Mouse (Mus musculus) hindbrain, embryonic 15.5 days (tissue): ENCODE data around the gene Sh3bgrl3. TPM values are rescaled to one million over a fixed set of nuclear protein-coding genes. Genes with fewer than 3 reads are reported as not detected.
A peak's percentile ranks its signal among the peaks of the same experiment; 100 is the strongest.

Source experiments
- ATAC-seq: fragments of 200-750 bp; cut with Nextera tagmentation; 2 replicates; pipeline ENCODE4 v1.8.0; 2017; ENCODE audit warnings: low read depth, moderate number of reproducible peaks, moderate TSS enrichment; ENCODE audit not compliant: low FRiP score
- H3K27ac ChIP-seq: fragments of 300-500 bp; sonication (generic); replicated peaks from 2 replicates; pipeline ENCODE4 v1.5.1; 2015; ENCODE audit warnings: mild to moderate bottlenecking, inconsistent platforms
- H3K27me3 ChIP-seq: fragments of 300-500 bp; sonication (generic); 2 replicates; pipeline ENCODE4 v1.6.1; 2015; ENCODE audit warnings: control low read depth, inconsistent platforms
- H3K36me3 ChIP-seq: fragments of 300-500 bp; sonication (generic); 2 replicates; pipeline ENCODE4 v1.6.1; 2015; ENCODE audit warnings: control low read depth, inconsistent platforms
- H3K4me1 ChIP-seq: fragments of 300-500 bp; sonication (generic); replicated peaks from 2 replicates; pipeline ENCODE4 v1.6.1; 2015; ENCODE audit warnings: control low read depth, inconsistent platforms
- H3K4me2 ChIP-seq: fragments of 300-500 bp; sonication (generic); 2 replicates; pipeline ENCODE4 v1.6.1; 2015; ENCODE audit warnings: moderate library complexity, mild to moderate bottlenecking, inconsistent platforms
- H3K4me3 ChIP-seq: fragments of 300-500 bp; sonication (generic); 2 replicates; pipeline ENCODE4 v1.5.1; 2015; ENCODE audit warnings: mild to moderate bottlenecking, inconsistent platforms
- H3K9ac ChIP-seq: fragments of 300-500 bp; sonication (generic); 2 replicates; pipeline ENCODE4 v1.6.1; 2015; ENCODE audit warnings: inconsistent platforms
- H3K9me3 ChIP-seq: fragments of 300-500 bp; sonication (generic); 2 replicates; pipeline ENCODE4 v1.6.1; 2016; ENCODE audit warnings: control low read depth, inconsistent platforms
- WGBS: fragments of 180-500 bp; shearing (Covaris S2); methylation state at CpG from one replicate; pipeline ENCODE4 v1.1.7; 2015; 5-methylcytosine and 5-hydroxymethylcytosine counted together
- polyA plus RNA-seq: library from polyadenylated mRNA; unstranded; fragments of >200 nt; fragmentation: Nextera tagmentation; extraction: Ambion mirVana; gene quantifications from 2 replicates; pipeline ENCODE4 v1.2.1, GENCODE M21; 2015

The Sh3bgrl3 gene
- polyA plus RNA-seq, 1 experiment from 2014 or later: 442 TPM

GRCm38 (mm10) chr4:134089029-134089428, 39.6 kb downstream of the Sh3bgrl3 start:
- no peak overlapping the region for H3K27ac ChIP-seq
- H3K27me3 ChIP-seq: no peaks in the 10 kb centered on the region
- no peak overlapping the region for H3K4me2 ChIP-seq
- no peak for ATAC-seq
- H3K9ac ChIP-seq: no peak overlapping the region
- H3K4me1 ChIP-seq: no peaks in the 10 kb centered on the region
- WGBS: 78% methylated on average over 9 of the region's 9 CpGs
- no peaks in the 10 kb centered on the region for H3K9me3 ChIP-seq
- H3K36me3 ChIP-seq: no peaks in the 10 kb centered on the region
- no peak overlapping the region for H3K4me3 ChIP-seq

DNA sequence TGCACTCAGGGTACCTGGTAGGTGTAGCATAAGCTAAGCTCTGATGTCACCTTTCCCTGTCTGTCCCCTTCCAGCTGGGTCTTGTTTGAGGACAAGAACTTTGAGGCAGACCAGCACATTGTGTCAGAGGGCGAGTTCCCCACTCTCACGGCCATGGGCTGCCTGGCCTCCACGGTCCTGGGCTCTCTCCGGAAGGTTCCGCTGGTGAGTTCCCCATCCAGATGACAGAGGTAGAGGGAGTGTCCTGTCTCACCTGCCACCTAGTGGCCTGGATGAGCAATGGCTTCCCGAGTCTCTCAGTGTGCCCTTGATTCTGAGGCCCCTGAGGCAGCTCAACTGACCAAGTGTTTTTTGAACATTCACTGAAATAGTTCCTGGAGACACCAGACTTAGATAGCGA, 41.2 kb downstream of the Sh3bgrl3 start:
- WGBS: 43% methylated on average over 7 of the region's 7 CpGs
- Histone ChIP-seq H3K4me1 (no peaks in the 10 kb centered on the region), H3K9ac (no peak overlapping the region), H3K4me3 (no peak overlapping the region), H3K4me2 (peak overlapping the region; percentile 30), H3K9me3 (no peaks in the 10 kb centered on the region), H3K27me3 (peaks cover 6% of the 10 kb centered on the region; the same call in 1 of the 2 replicates), H3K36me3 (no peaks in the 10 kb centered on the region), H3K27ac (no peak overlapping the region)
- no peak for ATAC-seq

GRCm38 (mm10) chr4:134084999-134085398, 43.6 kb downstream of the Sh3bgrl3 start:
- Histone ChIP-seq H3K4me3 (no peak overlapping the region), H3K4me2 (no peak overlapping the region), H3K36me3 (no peaks in the 10 kb centered on the region), H3K27me3 (peaks cover 15% of the 10 kb centered on the region; the same call in 1 of the 2 replicates), H3K9me3 (no peaks in the 10 kb centered on the region), H3K9ac (no peak overlapping the region), H3K27ac (no peak overlapping the region), H3K4me1 (peaks cover 8% of the 10 kb centered on the region)
- 93% methylated on average over 4 of the region's 4 CpGs for WGBS
- ATAC-seq: no peak

DNA sequence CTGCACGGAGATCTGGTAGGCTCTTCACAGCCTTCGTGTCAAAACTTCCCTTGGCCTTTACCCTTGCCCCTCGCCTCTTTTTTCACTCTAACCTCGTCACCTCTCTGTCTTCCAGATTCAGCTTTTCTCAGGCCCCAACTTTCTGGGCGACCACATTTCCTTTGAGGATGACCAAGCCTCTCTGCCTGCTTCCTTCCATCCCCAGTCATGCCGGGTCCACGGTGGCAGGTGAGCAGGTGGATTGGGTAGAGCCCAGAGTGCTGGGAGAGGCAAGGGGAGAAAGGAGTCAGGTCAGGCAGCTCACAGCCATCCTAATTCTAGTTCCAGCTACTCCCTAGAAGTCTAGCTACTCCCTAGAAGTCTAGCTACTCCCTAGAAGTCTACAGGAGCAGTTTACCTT, 46.1 kb downstream of the Sh3bgrl3 start:
- peaks cover 15% of the 10 kb centered on the region; the same call in 1 of the 2 replicates for H3K27me3 ChIP-seq
- no peak overlapping the region for H3K27ac ChIP-seq
- peak overlapping the region; percentile 78 for H3K4me2 ChIP-seq
- H3K36me3 ChIP-seq: no peaks in the 10 kb centered on the region
- WGBS: 16% methylated on average over 7 of the region's 7 CpGs
- peaks cover 8% of the 10 kb centered on the region for H3K4me1 ChIP-seq
- no peaks in the 10 kb centered on the region for H3K9me3 ChIP-seq
- H3K9ac ChIP-seq: no peak overlapping the region
- peak overlapping the region; percentile 49 for H3K4me3 ChIP-seq
- ATAC-seq: no peak

DNA sequence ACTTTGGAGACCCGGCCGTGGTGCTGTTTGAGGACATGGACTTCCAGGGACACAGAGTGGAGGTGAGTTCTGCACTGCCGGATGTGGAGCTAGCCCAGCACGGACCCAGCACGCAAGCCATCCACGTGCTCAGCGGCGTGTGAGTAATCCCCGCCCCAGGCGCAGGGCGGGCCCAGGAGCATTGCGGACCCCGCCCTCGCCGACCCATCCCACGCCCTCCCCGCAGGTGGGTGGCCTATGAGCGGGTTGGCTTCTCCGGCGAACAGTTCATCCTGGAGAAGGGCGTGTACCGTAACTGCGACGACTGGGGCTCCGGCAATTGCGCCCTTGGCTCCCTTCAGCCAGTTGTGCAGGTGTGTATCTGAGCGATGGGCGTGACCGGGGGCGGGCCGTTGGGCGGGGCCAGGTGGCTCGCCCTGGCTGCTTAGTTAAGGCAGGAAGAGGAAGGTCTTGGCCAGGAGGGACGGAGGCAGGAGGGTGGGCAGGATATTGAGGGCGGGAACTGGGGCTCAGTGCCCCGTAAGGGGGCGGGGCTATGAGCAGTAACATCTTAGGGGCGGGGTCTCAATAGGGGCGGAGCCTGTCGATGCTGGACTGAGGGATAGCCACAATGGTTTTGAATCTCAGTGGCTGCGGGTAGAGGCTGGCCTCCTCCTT, 46.7 kb downstream of the Sh3bgrl3 start:
- under 1% methylated on average over 41 of the region's 41 CpGs for WGBS
- H3K9ac ChIP-seq: peak overlapping the region; percentile 37

GRCm38 (mm10) chr4:134080674-134081073, 47.9 kb downstream of the Sh3bgrl3 start:
- Histone ChIP-seq H3K9ac (no peak overlapping the region), H3K27me3 (peaks cover 15% of the 10 kb centered on the region; the same call in 1 of the 2 replicates), H3K4me3 (no peak overlapping the region), H3K4me1 (peaks cover 8% of the 10 kb centered on the region), H3K36me3 (no peaks in the 10 kb centered on the region), H3K9me3 (no peaks in the 10 kb centered on the region), H3K27ac (no peak overlapping the region), H3K4me2 (no peak overlapping the region)
- ATAC-seq: no peak
- 92% methylated on average over 4 of the region's 4 CpGs for WGBS

More for the DNA sequence above, 46.7 kb downstream of the Sh3bgrl3 start:
- ATAC-seq: peak; percentile 85
- Histone ChIP-seq H3K4me1 (peaks cover 8% of the 10 kb centered on the region), H3K9me3 (no peaks in the 10 kb centered on the region), H3K4me3 (peak overlapping the region; percentile 49), H3K4me2 (peak overlapping the region; percentile 78), H3K36me3 (no peaks in the 10 kb centered on the region), H3K27me3 (peaks cover 15% of the 10 kb centered on the region; the same call in 1 of the 2 replicates), H3K27ac (no peak overlapping the region)

DNA sequence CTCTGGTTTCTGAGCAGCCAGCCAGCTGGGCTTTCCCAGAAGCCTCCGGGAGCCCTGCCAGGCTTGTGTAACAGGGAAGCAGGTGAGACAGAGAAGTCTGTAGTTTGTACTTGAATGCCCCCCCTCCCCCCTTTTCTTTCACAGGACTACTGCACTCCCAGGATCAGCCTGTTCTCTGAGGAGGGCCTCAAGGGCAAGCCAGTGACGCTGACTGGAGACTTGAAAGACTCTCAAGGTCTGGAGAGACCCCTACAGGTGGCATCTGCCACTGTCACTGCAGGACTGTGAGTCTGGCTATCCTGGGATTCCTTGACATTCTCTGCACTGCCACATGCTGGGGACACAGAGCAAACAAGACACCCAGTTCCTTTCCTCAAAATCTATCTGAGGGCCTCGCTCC, 49.9 kb downstream of the Sh3bgrl3 start:
- Histone ChIP-seq H3K36me3 (no peaks in the 10 kb centered on the region), H3K9me3 (no peaks in the 10 kb centered on the region), H3K27me3 (peaks cover 15% of the 10 kb centered on the region; the same call in 1 of the 2 replicates), H3K9ac (no peak overlapping the region), H3K4me3 (no peak overlapping the region), H3K4me1 (peaks cover 8% of the 10 kb centered on the region), H3K4me2 (no peak overlapping the region), H3K27ac (no peak overlapping the region)
- peak; percentile 75 for ATAC-seq
- 20% methylated on average over 3 of the region's 3 CpGs for WGBS

Other genes with a start within 250 kb of the Sh3bgrl3 start
- gene Rps6ka1, start 241.0 kb downstream of the Sh3bgrl3 start, polyA plus RNA-seq: 25.0 and 25.6 TPM in 2 replicates
- gene Hmgn2, start 160.1 kb downstream of the Sh3bgrl3 start, polyA plus RNA-seq: 1,020 and 1,026 TPM in 2 replicates
- 44.0 and 46.0 TPM in 2 replicates for gene Dhdds, start 127.9 kb downstream of the Sh3bgrl3 start, polyA plus RNA-seq
- 0.16 and 0.22 TPM in 2 replicates for gene Lin28a, start 109.9 kb downstream of the Sh3bgrl3 start, polyA plus RNA-seq
- not detected in 2 replicates for gene Zfp683, start 75.0 kb downstream of the Sh3bgrl3 start, polyA plus RNA-seq
- 4.3 and 4.6 TPM in 2 replicates for gene Crybg2, start 68.0 kb downstream of the Sh3bgrl3 start, polyA plus RNA-seq
- gene Cd52, start 33.7 kb downstream of the Sh3bgrl3 start, polyA plus RNA-seq: 2.3 and 9.0 TPM in 2 replicates
- gene Ubxn11, start 26.2 kb downstream of the Sh3bgrl3 start, polyA plus RNA-seq: 17.1 and 21.3 TPM in 2 replicates
- gene Cep85, start 58.3 kb upstream of the Sh3bgrl3 start, polyA plus RNA-seq: 18.8 and 22.1 TPM in 2 replicates
- not detected in 2 replicates for gene Gm7534, start 74.2 kb upstream of the Sh3bgrl3 start, polyA plus RNA-seq
- gene Catsper4, start 98.6 kb upstream of the Sh3bgrl3 start, polyA plus RNA-seq: 0.13 and 0.34 TPM in 2 replicates
- 0.10 and 0.30 TPM in 2 replicates for gene Cnksr1, start 109.6 kb upstream of the Sh3bgrl3 start, polyA plus RNA-seq
- gene E130218I03Rik, start 114.9 kb upstream of the Sh3bgrl3 start, polyA plus RNA-seq: 0.48 and 0.64 TPM in 2 replicates
- gene Zfp593, start 116.8 kb upstream of the Sh3bgrl3 start, polyA plus RNA-seq: 13.3 and 13.8 TPM in 2 replicates
- gene Gm30191, start 118.1 kb upstream of the Sh3bgrl3 start, polyA plus RNA-seq: 0.52 and 0.83 TPM in 2 replicates
- 16.8 and 18.9 TPM in 2 replicates for gene Grrp1, start 125.3 kb upstream of the Sh3bgrl3 start, polyA plus RNA-seq
- 35.7 and 36.6 TPM in 2 replicates for gene Pdik1l, start 159.1 kb upstream of the Sh3bgrl3 start, polyA plus RNA-seq
- 0.41 and 0.56 TPM in 2 replicates for gene Trim63, start 186.3 kb upstream of the Sh3bgrl3 start, polyA plus RNA-seq
- gene Slc30a2, start 214.4 kb upstream of the Sh3bgrl3 start, polyA plus RNA-seq: 0.16 and 0.33 TPM in 2 replicates